Mouse (Mus musculus) midbrain, embryonic 13.5 days (tissue): ENCODE results near the gene Epb41l3. TPM values are rescaled to one million over a fixed set of nuclear protein-coding genes. Genes with fewer than 3 reads are reported as not detected.

ENCODE experiments used
- ATAC-seq: fragments of 200-750 bp; cut with Nextera tagmentation; 2 replicates; pipeline ENCODE4 v1.8.0; 2017; ENCODE audit warnings: mild to moderate bottlenecking, moderate TSS enrichment, moderate library complexity
- H3K27ac ChIP-seq: fragments of 300-500 bp; sonication (generic); 2 replicates; pipeline ENCODE4 v1.5.1; 2015; ENCODE audit warnings: inconsistent platforms, mild to moderate bottlenecking, moderate library complexity
- H3K27me3 ChIP-seq: fragments of 300-500 bp; sonication (generic); 2 replicates; pipeline ENCODE4 v1.6.1; 2015; ENCODE audit warnings: mild to moderate bottlenecking, inconsistent platforms
- H3K36me3 ChIP-seq: fragments of 300-500 bp; sonication (generic); 2 replicates; pipeline ENCODE4 v1.6.1; 2015; ENCODE audit warnings: mild to moderate bottlenecking, inconsistent platforms
- H3K4me1 ChIP-seq: fragments of 300-500 bp; sonication (generic); replicated peaks from 2 replicates; pipeline ENCODE4 v1.6.1; 2015; ENCODE audit warnings: inconsistent platforms
- H3K4me2 ChIP-seq: fragments of 300-500 bp; sonication (generic); replicated peaks from 2 replicates; pipeline ENCODE4 v1.6.1; 2015; ENCODE audit warnings: moderate library complexity, mild to moderate bottlenecking, inconsistent platforms
- H3K4me3 ChIP-seq: fragments of 300-500 bp; sonication (generic); replicated peaks from 2 replicates; pipeline ENCODE4 v1.5.1; 2015; ENCODE audit warnings: mild to moderate bottlenecking, inconsistent platforms
- H3K9ac ChIP-seq: fragments of 300-500 bp; sonication (generic); replicated peaks from 2 replicates; pipeline ENCODE4 v1.6.1; 2015; ENCODE audit warnings: mild to moderate bottlenecking, inconsistent platforms
- H3K9me3 ChIP-seq: fragments of 300-500 bp; sonication (generic); 2 replicates; pipeline ENCODE4 v1.6.1; 2016; ENCODE audit warnings: mild to moderate bottlenecking, inconsistent platforms
- WGBS: fragments of 180-500 bp; shearing (Covaris S2); methylation state at CpG from one replicate; pipeline ENCODE4 v1.1.7; 2015; 5-methylcytosine and 5-hydroxymethylcytosine counted together
- polyA plus RNA-seq: library from polyadenylated mRNA; unstranded; fragments of >200 nt; fragmentation: Nextera tagmentation; extraction: Ambion mirVana; gene quantifications from 2 replicates; pipeline ENCODE4 v1.2.1, GENCODE M21; 2015

Gene Epb41l3
- polyA plus RNA-seq: 53.9 and 62.7 TPM in 2 replicates

DNA sequence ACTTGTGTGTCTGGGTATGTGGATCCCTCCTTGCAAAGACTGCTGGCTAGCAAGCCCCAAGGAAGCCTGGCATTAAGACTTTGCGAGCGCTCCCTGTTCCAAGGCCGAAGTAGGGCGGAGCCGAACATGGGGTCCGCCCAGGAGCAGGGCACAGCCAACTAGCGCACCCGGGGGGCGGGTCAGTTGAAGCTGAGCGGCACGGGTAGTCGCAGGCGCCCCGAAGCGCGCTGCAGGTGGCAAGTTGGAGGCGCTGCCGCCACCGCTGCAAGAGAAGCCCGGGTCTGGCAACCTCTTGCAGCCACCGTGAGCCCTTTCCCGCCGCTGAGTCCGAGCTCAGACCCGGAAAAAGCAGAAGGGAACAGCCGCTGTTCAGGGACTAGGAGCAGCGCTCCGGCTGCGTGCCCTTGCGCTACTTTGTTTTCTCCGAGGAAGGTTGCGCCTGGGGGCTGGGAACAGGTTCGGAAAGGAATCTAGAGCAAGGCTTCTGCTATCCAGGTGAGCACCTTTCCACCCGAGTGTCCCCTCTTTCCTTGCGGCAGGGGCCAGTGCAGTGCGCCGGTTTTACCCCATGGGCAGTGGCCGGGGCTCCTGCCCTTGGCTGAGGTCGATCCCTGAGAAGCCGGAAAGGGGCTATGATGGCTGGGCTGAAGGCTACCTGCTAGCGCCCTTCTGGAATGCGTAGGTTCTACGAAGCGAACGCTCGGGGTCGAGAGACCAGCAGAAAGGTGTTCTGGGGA lies at the start of gene Epb41l3:
Gene Epb41l3 (plus strand): TSS at position 183 of the 737 bp plus-strand sequence.
- under 1% methylated on average over 47 of the region's 47 CpGs for WGBS
- ATAC-seq: peak; percentile 95
- no peak within 1 kb of the TSS for H3K27ac ChIP-seq

DNA sequence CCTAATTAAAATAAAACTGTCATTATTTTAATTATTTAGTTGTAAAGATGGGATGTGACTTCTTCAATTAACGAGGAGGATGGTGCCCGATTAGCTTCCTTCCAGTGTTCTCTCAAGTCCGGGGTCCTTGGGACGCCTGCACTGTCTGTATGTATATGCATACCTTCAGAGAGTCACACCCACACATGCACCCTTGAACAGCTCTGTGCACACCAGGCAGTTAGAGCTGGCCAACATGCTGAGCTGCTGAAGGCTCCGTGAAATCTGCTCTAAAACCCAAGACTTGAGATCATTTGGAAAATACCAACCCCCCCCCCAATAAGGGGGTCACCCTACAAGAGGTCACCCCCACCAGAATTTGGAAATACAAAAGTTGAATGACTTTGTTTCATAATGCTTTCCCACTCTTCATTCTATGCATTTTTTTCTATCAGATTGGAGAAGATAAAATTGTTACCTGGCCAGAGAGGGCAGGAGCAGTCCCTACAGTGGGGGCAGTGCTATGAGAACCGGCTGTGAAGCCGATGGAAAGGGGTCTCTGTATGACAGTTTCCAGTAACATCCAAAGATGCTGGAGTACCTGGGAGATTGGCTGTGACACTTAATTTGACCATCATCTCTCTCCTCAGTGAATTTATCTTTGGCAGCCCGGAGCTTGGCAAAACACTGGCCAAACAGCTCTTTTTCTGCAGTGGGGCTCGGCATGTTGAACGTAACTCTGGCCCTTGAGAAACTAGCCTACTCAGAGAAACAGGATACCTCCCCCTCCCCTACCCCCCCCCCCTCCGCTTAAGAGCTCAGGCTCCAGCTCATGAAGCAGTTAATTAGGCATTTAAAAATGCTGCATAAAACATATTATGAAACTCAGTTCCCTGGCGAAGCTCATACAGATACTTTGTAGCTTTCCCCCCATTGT lies 36.5 kb upstream of the Epb41l3 start:
- Histone ChIP-seq H3K9ac (no peak overlapping the region), H3K9me3 (0 out of 2 replicates have a peak, but pooled peaks cover 3% of the 10 kb centered on the region), H3K27me3 (no peaks in the 10 kb centered on the region), H3K4me2 (no peak overlapping the region), H3K27ac (no peak overlapping the region), H3K36me3 (no peaks in the 10 kb centered on the region), H3K4me3 (no peak overlapping the region), H3K4me1 (no peaks in the 10 kb centered on the region)
- no peak for ATAC-seq
- WGBS: 83% methylated on average over 12 of the region's 12 CpGs

More for the DNA sequence above, at the start of gene Epb41l3:
- Histone ChIP-seq H3K4me3 (peak within 1 kb of the TSS; percentile 58), H3K4me2 (peak within 1 kb of the TSS; percentile 98), H3K9ac (peak within 1 kb of the TSS; percentile 64), H3K4me1 (peaks cover 20% of the 10 kb centered on the region), H3K36me3 (no peaks in the 10 kb centered on the region), H3K27me3 (peaks cover 50% of the 10 kb centered on the region), H3K9me3 (0 out of 2 replicates have a peak, but pooled peaks cover 4% of the 10 kb centered on the region)

DNA sequence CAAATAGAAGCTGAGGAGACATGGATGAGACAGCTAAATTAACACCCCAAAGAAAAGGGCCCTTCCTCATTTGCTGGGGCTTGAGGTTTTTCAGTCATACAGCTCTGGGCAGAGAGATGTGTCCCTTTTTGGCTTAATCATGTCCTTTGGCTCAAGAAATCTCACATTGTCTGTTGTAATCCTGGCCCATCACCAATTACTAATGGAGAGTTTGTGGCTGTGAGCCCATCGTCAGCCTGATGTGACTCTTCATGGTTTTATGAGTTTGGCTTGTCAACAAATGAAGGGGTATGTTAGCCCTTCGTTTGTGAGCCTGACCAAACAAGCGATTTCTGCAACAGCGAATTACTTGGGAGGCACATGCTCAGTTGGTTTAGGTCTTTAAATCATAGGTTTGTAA lies 34.0 kb upstream of the Epb41l3 start:
- Histone ChIP-seq H3K4me3 (no peak overlapping the region), H3K9ac (no peak overlapping the region), H3K9me3 (0 out of 2 replicates have a peak, but pooled peaks cover 3% of the 10 kb centered on the region), H3K27ac (no peak overlapping the region), H3K4me1 (no peaks in the 10 kb centered on the region), H3K4me2 (no peak overlapping the region), H3K27me3 (no peaks in the 10 kb centered on the region), H3K36me3 (no peaks in the 10 kb centered on the region)
- WGBS: 82% methylated on average over 4 of the region's 4 CpGs
- ATAC-seq: no peak

DNA sequence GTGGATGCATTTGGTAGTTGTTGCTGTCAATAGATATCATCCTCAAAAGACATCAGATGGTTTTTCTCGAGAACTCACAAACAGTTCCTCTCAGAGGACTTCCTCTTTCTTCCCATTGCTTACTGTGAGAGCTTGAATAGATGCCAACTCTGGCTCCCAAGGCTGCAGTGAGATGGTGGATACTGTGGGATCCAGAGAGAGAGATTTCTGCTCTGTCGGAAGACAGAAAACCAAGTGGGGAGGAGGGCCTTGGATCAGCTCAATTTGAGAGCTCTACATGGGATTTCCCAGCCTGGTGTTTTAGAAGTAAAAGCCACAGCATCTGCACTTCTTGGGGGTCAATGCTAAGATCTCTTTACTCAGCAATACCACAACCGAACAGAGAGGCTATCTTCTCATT lies 26.7 kb upstream of the Epb41l3 start:
- no peaks in the 10 kb centered on the region for H3K27me3 ChIP-seq
- no peaks in the 10 kb centered on the region for H3K4me1 ChIP-seq
- H3K9ac ChIP-seq: no peak overlapping the region
- H3K4me3 ChIP-seq: no peak overlapping the region
- H3K9me3 ChIP-seq: 0 out of 2 replicates have a peak, but pooled peaks cover 2% of the 10 kb centered on the region
- ATAC-seq: no peak
- H3K36me3 ChIP-seq: no peaks in the 10 kb centered on the region
- no peak overlapping the region for H3K27ac ChIP-seq
- H3K4me2 ChIP-seq: no peak overlapping the region
- 87% methylated on average over 3 of the region's 3 CpGs for WGBS

DNA sequence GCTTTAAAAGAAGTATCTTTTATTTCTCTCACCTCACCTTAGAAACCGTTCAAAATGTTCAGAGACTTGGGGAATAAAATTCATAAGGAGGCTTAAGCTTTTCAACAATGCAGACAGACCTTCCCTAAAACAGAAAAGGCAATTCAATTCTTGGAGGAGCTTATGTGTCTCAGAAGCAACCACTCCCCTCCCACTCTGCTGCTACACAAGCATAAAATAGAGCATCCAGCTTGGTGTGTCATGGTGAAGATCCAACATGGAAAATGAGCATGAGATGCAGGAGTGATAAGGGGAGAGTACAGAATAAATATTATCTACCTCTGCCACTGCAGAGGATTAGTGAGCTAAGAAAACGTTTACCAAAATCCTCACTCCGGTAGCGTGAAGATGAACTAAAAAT lies 21.5 kb upstream of the Epb41l3 start:
- Histone ChIP-seq H3K4me2 (no peak overlapping the region), H3K27ac (no peak overlapping the region), H3K4me3 (no peak overlapping the region), H3K36me3 (no peaks in the 10 kb centered on the region), H3K27me3 (no peaks in the 10 kb centered on the region), H3K9me3 (no peaks in the 10 kb centered on the region), H3K9ac (no peak overlapping the region), H3K4me1 (no peaks in the 10 kb centered on the region)
- 67% methylated on average over 4 of the region's 4 CpGs for WGBS
- ATAC-seq: no peak

DNA sequence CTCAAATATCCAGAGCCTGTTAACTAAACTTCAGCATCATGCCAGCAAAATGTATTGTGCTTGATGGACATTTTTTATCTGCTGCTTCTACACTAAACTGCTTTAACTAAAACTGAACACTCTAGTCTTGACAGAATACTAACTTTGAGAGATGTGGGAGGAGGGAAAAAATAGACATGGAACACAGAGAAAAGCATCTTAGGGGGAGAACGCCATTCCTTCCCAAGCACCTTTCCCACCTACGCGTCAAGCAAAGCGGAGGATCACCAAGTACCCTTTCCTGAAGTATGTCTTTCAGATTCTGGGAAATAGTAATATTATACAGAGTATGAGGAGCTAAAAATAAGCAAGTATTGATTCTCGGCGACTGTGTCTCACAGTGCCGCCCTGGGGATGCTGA lies 15.7 kb upstream of the Epb41l3 start:
- H3K36me3 ChIP-seq: no peaks in the 10 kb centered on the region
- no peak overlapping the region for H3K9ac ChIP-seq
- H3K4me3 ChIP-seq: no peak overlapping the region
- no peak for ATAC-seq
- H3K4me2 ChIP-seq: no peak overlapping the region
- no peaks in the 10 kb centered on the region for H3K9me3 ChIP-seq
- 90% methylated on average over 7 of the region's 7 CpGs for WGBS
- H3K27me3 ChIP-seq: no peaks in the 10 kb centered on the region
- no peak overlapping the region for H3K27ac ChIP-seq
- no peaks in the 10 kb centered on the region for H3K4me1 ChIP-seq

DNA sequence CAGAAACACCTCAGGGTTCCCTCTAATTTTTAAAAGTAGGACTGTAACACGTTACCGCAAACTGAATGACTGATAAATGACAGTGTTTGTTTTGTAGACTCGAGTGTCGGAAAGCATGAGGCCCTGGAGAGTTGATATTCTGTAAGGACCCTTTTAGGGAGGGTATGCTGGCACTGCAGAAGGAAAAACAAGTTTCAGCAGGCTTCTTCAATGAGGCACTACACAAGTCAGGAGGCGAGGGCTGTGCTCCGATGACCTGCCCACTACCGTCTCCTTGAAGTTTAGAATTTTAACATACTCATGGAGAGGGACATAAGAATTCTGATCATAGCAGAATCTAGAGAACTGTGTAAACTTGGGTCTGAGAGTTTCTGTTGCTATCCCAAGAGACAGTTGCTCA lies 15.1 kb upstream of the Epb41l3 start:
- WGBS: 91% methylated on average over 7 of the region's 7 CpGs

DNA sequence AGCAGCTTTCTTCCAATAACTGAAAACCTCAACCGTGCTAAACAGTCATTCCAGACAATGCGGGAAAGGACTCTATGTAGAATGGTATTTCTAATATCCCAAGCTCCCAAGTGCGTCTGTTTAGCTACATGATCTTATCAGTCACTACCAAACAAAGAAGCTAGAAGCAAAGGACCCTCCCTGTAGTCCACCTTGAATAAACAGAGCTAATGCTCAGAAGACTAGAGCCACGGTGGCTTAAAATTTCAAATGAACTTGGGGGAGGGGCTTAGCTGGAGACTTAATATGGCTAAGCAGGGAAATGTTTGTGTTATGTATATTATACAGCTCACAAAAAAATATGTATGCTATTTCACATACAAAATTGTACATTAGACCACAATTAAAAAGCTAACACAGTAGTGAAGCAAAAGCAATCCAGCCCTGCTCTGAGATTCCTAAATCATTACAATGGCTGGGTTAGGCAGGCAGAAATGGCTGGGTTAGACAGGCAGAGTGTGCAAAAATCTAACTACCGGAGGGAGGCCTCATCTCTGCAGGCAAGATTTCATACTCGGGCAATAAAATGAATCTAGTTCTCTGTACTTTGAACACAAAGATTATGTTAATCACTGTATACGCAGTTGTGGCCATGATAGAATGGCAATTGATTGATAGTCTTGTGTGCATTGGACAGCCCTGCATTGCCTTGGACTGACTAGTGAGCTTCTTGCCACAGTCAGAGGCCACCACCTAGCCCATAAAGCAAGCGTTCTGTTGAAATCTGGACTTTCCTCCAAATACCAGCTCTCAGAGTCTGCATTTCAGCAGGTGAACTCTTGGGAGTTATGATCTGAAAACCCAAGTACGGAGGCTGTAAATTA lies 13.4 kb upstream of the Epb41l3 start:
- no peaks in the 10 kb centered on the region for H3K4me1 ChIP-seq
- 66% methylated on average over 9 of the region's 9 CpGs for WGBS
- no peak for ATAC-seq
- no peaks in the 10 kb centered on the region for H3K36me3 ChIP-seq
- no peak overlapping the region for H3K4me2 ChIP-seq
- no peak overlapping the region for H3K4me3 ChIP-seq
- H3K9ac ChIP-seq: no peak overlapping the region
- H3K27ac ChIP-seq: no peak overlapping the region
- H3K9me3 ChIP-seq: no peaks in the 10 kb centered on the region
- H3K27me3 ChIP-seq: no peaks in the 10 kb centered on the region

More for the DNA sequence above, 15.1 kb upstream of the Epb41l3 start:
- H3K4me2 ChIP-seq: no peak overlapping the region
- H3K4me3 ChIP-seq: no peak overlapping the region
- H3K27me3 ChIP-seq: no peaks in the 10 kb centered on the region
- H3K27ac ChIP-seq: no peak overlapping the region
- no peak for ATAC-seq
- no peaks in the 10 kb centered on the region for H3K36me3 ChIP-seq
- no peaks in the 10 kb centered on the region for H3K9me3 ChIP-seq
- no peak overlapping the region for H3K9ac ChIP-seq
- H3K4me1 ChIP-seq: no peaks in the 10 kb centered on the region

DNA sequence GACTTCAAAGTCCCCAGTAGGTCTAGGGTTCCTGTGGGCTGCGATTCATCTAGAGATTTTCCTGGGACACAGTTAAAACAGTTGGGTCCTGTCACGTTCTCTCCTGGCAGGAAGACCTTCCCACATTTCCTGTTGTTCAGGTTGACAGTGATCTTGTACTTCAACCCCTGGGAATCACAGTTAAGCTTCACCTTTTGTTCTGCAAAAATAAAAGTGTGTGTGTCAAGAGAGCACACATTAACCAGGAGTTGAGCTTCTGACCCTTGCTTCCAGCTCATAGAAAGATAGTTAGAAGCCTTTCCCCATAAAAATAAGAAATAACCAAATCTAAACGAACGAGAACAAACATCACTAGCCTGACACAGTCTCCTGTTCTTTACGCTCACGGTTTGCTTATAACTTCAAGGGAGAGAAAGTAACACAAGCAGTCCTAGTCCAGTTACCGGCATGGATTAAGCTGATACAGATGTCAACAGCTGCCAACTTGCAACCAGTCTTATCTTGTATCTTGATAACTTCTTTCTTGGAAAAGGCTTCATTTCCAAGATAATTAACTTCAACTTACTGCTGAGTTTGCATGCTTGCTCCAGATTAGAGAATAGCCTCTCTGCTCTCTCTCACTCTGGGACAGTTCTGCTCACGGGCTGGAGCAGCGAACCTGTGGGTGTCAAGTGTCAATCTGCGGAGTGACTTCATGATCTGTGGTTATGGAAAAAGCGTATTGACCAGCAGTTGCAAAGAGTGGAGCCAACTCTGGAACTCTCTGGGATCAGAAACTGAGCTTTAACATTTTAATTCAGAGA lies 7.3 kb upstream of the Epb41l3 start:
- H3K4me1 ChIP-seq: no peaks in the 10 kb centered on the region
- no peaks in the 10 kb centered on the region for H3K36me3 ChIP-seq
- no peak overlapping the region for H3K27ac ChIP-seq
- no peak overlapping the region for H3K9ac ChIP-seq
- 76% methylated on average over 11 of the region's 11 CpGs for WGBS
- no peak for ATAC-seq
- H3K4me3 ChIP-seq: no peak overlapping the region
- H3K4me2 ChIP-seq: no peak overlapping the region
- H3K27me3 ChIP-seq: no peaks in the 10 kb centered on the region
- no peaks in the 10 kb centered on the region for H3K9me3 ChIP-seq

DNA sequence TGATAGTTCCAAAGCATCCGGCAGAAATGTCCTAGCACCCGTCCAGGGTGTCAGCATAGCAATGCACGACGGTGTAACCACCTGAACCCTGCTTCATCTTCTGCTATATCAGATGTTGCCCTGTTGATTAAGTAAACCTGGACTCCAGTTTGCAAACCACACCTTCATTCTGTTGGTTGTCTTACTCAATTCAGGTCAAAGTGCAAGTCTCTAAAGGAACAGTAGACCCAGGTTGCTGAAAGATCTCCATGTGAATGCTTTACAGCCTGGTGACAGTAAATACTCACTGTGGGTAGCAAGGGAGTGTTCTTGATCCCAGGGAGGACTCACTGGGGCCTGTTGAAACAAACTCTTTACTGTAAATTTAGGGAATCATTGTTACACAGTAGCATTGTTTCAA lies 1.4 kb upstream of the Epb41l3 start:
- Histone ChIP-seq H3K9ac (no peak overlapping the region), H3K27me3 (peaks cover 50% of the 10 kb centered on the region), H3K4me3 (no peak overlapping the region), H3K9me3 (0 out of 2 replicates have a peak, but pooled peaks cover 4% of the 10 kb centered on the region), H3K36me3 (no peaks in the 10 kb centered on the region), H3K4me1 (peaks cover 20% of the 10 kb centered on the region), H3K27ac (no peak overlapping the region), H3K4me2 (no peak overlapping the region)
- WGBS: 91% methylated on average over 4 of the region's 4 CpGs
- no peak for ATAC-seq

DNA sequence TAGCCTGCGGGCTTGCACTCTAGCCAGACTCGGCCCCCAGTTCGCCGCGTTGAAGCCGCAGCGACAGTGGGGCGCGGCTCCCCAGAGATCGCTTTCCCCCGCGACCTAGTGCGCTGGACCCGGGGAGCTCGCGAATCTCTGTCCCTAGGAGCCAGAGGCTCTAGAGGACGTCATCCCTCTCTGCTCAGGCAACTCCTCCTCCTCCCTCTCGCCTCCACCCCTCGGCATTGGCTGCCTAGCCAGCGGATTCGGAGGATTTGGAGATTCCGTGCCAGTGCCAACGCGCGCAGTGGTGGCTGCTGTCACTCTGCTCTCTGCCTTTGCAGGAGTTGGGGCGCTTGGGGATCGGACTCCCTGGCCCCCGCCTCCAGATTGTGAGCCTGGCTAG lies 749 bp downstream of the Epb41l3 start:
- Histone ChIP-seq H3K27ac (no peak overlapping the region), H3K9ac (peak overlapping the region; percentile 64), H3K36me3 (no peaks in the 10 kb centered on the region), H3K4me1 (peaks cover 20% of the 10 kb centered on the region), H3K27me3 (peaks cover 50% of the 10 kb centered on the region), H3K4me2 (peak overlapping the region; percentile 98), H3K9me3 (0 out of 2 replicates have a peak, but pooled peaks cover 4% of the 10 kb centered on the region), H3K4me3 (peak overlapping the region; percentile 58)
- peak; percentile 80 for ATAC-seq
- under 1% methylated on average over 28 of the region's 28 CpGs for WGBS
